Mouse (Mus musculus) cerebellum, adult 2 months (tissue): ENCODE data around the gene Wnt1.

Experiments
- CTCF ChIP-seq: fragments of 200-500 bp; IDR thresholded peaks from 2 replicates; pipeline ENCODE4 v1.5.1; 2011; ENCODE audit warnings: low read depth, mild to moderate bottlenecking, control low read depth, low read length, moderate library complexity, borderline replicate concordance; ENCODE audit not compliant: insufficient read depth
- POLR2A ChIP-seq: fragments of 200-500 bp; IDR thresholded peaks from 2 replicates; pipeline ENCODE4 v1.6.1; 2011; ENCODE audit warnings: low read length, control low read depth, borderline replicate concordance; ENCODE audit not compliant: insufficient read depth

- TF ChIP-seq CTCF (no peak), POLR2A (no peak)
Observed at GRCm38 (mm10) chr15:98765929-98766328, 23.7 kb upstream of the Wnt1 start.
